Mouse (Mus musculus) olfactory bulb, adult 2 months (tissue): Measurements from ENCODE around the gene Tagap.

Source experiments
- CTCF ChIP-seq: fragments of 200-500 bp; IDR thresholded peaks from 2 replicates; pipeline ENCODE4 v1.5.1; 2012; ENCODE audit warnings: low read depth, mild to moderate bottlenecking, low read length, moderate library complexity; ENCODE audit not compliant: insufficient read depth
- POLR2A ChIP-seq: fragments of 200-500 bp; IDR thresholded peaks from 2 replicates; pipeline ENCODE4 v1.6.1; 2012; ENCODE audit warnings: mild to moderate bottlenecking, low read depth, low read length, moderate library complexity; ENCODE audit not compliant: insufficient read depth

- TF ChIP-seq CTCF (no peak), POLR2A (no peak)
These were observed 10.0 kb upstream of the Tagap start for GRCm38 (mm10) chr17:7915791-7916190.
